Mouse (Mus musculus): Measurements from ENCODE around the gene Il17ra.

Gene Il17ra

GRCm38 (mm10) chr6:120492499-120493373 is 29.7 kb downstream of the Il17ra start:
- in situ Hi-C loops (cut with MboI; ENCODE audit: low pct_unique_long_range_greater_than_20kb in 1 of 2, low sequenced_read_pairs in 2 of 2, unreplicated experiment in 1 of 2), result no loop called here

GRCm38 (mm10) chr6:120493374-120494181 is 30.5 kb downstream of the Il17ra start, which contains the start of gene Tmem121b:
Gene Tmem121b (minus strand): TSS chr6:120493807.
- in situ Hi-C loops (cut with MboI; ENCODE audit: low pct_unique_long_range_greater_than_20kb in 1 of 2, low sequenced_read_pairs in 2 of 2, unreplicated experiment in 1 of 2), result no loop called here

DNA sequence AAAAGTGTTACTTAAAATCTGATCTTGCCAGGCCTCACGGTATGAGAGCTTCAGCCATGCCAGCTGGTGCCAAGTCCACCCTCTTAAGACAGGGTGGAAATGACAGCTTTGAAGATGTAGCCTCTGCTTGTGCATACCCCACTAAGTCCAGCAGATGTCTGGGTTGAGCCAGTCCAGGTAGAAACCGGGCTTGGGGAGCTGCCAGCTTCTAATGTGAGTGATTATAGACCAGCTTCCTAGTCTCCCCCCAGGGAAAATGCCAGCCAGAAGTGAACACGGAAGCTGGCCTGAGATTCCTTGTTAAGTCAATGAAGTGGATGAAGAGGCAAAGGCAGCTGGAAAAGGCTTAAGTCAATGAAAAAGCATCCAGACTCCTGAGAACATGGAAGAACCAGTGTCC is 33.5 kb downstream of the Il17ra start:
- in situ Hi-C loops (cut with MboI; ENCODE audit: low pct_unique_long_range_greater_than_20kb in 1 of 2, low sequenced_read_pairs in 2 of 2, unreplicated experiment in 1 of 2), result no loop called here

DNA sequence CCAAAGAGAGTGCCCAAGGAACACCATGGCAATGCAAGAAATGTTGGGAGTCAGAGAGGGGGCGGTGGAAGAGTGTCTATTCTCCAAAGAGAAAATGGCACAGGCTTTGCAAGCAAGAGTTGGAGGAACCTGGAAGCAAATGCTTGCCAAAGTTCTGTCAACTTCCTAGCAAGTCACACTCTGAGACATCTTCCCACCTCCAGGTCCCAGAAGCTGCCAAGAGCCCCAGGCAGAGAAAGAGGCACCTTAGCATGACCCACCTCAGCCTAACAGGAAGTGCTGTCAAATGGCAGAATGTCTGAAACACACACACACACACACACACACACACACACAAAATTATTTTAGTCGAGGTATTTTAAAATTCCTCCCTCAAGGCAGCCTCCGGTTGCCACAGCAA is 41.0 kb downstream of the Il17ra start:
- in situ Hi-C loops (cut with MboI; ENCODE audit: low pct_unique_long_range_greater_than_20kb in 1 of 2, low sequenced_read_pairs in 2 of 2, unreplicated experiment in 1 of 2), result no loop called here

DNA sequence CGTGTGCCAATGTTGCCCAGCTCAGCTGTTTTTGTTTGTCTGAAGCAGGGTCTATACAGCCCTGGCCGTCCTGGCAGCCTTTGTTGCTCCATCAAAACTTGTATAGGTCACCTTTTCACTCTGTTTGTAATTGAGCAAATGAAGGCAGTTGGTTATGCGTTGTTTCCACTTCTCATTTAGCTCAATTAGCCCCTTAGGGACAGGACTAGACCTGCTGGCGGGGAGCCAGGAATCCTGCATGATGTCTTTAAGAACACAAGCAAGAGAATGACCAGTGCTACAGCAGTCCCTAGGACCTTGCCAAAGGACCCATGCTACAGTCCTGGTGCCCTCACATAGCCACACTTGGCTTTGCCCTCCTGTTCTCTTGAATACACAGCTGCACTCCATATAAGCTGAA is 42.5 kb downstream of the Il17ra start:
- in situ Hi-C loops (cut with MboI; ENCODE audit: low pct_unique_long_range_greater_than_20kb in 1 of 2, low sequenced_read_pairs in 2 of 2, unreplicated experiment in 1 of 2), result no loop called here

DNA sequence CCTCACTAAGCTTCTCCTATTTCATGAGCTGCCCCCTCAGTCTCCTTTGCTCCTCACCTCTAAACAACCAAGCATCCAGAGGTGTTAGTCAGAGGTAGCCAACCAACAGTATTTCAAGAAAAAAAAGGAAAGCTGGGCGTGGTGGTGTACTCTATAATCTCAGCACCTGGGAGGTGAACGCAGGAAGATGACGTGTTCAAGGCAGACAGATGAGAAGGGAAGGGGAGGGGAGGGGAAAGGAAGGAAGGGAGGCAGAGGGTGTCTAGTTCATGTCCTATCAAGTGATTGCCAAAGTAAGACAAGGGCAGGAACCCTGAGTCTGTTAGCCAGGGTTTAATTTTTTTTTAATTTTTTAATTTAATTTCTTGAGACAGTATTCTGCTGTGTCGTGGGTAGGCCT is 45.6 kb downstream of the Il17ra start:
- in situ Hi-C loops (cut with MboI; ENCODE audit: low pct_unique_long_range_greater_than_20kb in 1 of 2, low sequenced_read_pairs in 2 of 2, unreplicated experiment in 1 of 2), result no loop called here

DNA sequence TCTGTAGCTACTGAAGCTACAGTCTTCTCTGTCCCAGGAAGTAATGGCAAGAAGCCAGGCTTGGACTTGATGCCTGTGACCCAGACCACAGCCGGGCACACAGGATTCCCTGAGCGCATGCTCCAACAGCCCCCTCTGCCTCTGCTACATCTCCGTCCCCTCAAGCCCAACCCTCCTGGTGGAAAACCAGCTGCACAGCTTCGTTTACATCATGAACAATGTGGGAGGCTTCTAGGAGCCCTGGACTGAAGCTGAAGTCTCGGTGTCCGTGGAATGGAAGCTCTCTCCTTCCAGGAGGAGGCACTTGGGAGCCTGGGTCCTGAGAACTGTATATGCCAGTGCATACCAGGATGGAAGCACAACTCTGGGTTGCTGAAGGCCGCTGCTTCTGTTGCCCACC is 46.9 kb downstream of the Il17ra start:
- in situ Hi-C loops (cut with MboI; ENCODE audit: low pct_unique_long_range_greater_than_20kb in 1 of 2, low sequenced_read_pairs in 2 of 2, unreplicated experiment in 1 of 2), result no loop called here

DNA sequence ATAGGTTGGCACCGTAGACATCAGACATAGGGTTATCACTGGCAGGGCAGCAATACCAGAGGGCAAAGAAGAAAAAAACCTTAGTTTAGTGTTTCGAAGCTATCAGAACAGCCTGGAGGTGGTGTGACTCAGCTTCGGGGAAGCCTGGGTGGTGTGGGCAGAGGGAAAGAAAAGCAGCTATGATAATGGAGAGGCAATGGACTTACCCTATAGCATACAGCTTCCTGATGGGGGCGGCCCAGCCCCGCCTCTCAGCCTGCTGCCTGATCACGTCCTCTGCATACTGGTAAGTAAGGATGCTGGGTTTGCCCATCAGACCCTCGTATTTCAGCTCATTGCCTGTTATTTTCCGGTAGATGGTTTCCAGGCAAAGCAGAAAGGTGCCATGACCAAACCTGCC is 47.4 kb downstream of the Il17ra start:
- in situ Hi-C loops (cut with MboI; ENCODE audit: low pct_unique_long_range_greater_than_20kb in 1 of 2, low sequenced_read_pairs in 2 of 2, unreplicated experiment in 1 of 2), result no loop called here

GRCm38 (mm10) chr6:120511212-120511611 is 48.2 kb downstream of the Il17ra start:
- in situ Hi-C loops (cut with MboI; ENCODE audit: low pct_unique_long_range_greater_than_20kb in 1 of 2, low sequenced_read_pairs in 2 of 2, unreplicated experiment in 1 of 2), result no loop called here

DNA sequence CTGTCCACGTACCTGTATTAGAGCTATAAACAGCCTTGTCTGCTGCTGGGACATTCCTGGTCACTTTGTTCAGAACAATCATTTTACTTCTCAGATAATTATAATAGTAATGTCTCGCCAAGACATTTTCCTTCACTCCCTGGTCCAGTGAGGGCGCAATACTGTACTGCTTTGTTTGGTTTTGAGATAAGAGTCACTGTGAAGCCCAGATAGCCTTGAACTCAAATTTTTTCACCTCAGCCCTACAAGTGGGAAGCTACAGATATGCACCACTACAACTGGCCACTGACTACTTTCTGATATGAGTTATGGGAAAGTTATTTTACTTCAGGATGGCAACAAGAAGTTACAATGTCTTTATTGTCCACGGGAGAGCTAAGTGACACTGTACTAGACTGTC is 53.4 kb downstream of the Il17ra start:
- in situ Hi-C loops (cut with MboI; ENCODE audit: low pct_unique_long_range_greater_than_20kb in 1 of 2, low sequenced_read_pairs in 2 of 2, unreplicated experiment in 1 of 2), result no loop called here

DNA sequence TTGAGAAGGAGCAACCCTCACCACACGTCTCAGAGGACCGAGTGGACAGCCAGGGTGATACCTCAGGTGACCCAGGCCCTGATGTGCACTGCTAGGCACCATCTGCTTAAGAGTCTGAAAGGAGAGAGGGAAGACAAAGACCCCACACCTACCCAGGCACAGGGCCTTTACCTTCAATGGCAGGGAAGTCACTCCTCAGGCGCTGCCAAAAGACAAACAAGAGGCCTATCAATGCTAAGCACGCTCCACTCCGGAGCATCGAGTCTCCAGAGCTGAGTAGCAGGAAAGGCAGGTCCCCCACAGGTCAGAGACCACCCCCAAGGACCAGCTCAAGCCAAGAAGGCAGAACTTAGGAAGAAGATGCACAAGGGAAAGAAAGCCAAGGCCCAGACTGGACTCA is 53.8 kb downstream of the Il17ra start:
- in situ Hi-C loops (cut with MboI; ENCODE audit: low pct_unique_long_range_greater_than_20kb in 1 of 2, low sequenced_read_pairs in 2 of 2, unreplicated experiment in 1 of 2), result no loop called here

DNA sequence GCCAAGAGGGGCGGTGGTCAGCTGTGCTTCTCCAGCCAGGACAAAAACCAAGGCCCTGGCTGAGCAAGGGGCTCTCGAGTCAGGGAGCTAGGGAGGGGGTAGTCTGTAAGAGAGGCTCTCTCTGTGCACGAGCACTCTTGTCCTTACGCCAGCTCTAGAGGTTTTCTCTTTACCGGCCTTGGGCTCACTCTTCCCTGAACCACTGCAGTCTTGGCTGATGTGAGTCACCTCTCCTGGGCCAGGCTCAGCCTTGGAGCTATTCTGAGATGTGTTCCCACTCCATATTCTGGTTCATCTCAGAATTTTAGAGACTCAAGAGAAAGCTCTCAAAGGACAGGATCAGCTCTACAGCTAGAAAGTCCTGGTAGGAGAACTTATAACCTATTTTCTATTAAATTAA is 54.3 kb downstream of the Il17ra start:
- in situ Hi-C loops (cut with MboI; ENCODE audit: low pct_unique_long_range_greater_than_20kb in 1 of 2, low sequenced_read_pairs in 2 of 2, unreplicated experiment in 1 of 2), result no loop called here

GRCm38 (mm10) chr6:120519647-120520046 is 56.6 kb downstream of the Il17ra start:
- in situ Hi-C loops (cut with MboI; ENCODE audit: low pct_unique_long_range_greater_than_20kb in 1 of 2, low sequenced_read_pairs in 2 of 2, unreplicated experiment in 1 of 2), result no loop called here

DNA sequence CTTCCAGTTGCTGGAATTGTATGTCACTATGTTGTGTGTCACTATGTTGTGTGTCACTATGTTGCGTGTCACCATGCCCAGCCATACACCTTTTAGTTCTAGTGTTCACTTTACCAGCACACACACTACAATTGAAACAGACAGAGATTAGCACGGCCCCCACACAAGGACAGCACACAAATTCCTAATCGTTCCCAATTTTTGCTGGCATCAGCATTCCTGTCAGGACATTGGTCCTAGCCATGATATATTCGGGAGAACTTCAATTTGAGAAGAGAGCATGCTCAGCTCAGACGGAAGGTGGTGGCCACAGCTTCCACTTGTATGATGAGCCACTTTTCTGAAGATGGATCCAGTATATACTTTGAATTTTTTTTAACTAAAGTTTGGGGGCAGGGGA is 61.7 kb downstream of the Il17ra start:
- in situ Hi-C loops (cut with MboI; ENCODE audit: low pct_unique_long_range_greater_than_20kb in 1 of 2, low sequenced_read_pairs in 2 of 2, unreplicated experiment in 1 of 2), result no loop called here

DNA sequence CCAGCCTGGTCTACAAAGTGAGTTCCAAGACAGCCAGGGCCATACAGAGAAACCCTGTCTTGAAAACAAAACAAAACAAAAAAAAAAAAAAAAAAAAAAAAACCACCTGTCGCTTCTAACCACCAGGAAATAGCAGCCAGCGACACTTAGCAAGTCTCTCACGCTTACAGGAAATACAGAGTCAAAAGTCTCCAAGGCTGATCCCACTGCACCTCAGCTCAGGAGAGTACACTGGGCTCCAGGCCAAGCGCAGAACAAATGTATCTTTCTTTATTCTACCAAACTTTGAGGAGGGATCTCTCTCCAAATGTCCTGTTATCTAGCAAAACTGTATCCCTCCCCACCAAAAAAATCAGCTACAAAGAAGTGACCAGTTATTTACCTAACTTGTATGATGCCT is 66.1 kb downstream of the Il17ra start:
- in situ Hi-C loops (cut with MboI; ENCODE audit: low pct_unique_long_range_greater_than_20kb in 1 of 2, low sequenced_read_pairs in 2 of 2, unreplicated experiment in 1 of 2), result no loop called here

DNA sequence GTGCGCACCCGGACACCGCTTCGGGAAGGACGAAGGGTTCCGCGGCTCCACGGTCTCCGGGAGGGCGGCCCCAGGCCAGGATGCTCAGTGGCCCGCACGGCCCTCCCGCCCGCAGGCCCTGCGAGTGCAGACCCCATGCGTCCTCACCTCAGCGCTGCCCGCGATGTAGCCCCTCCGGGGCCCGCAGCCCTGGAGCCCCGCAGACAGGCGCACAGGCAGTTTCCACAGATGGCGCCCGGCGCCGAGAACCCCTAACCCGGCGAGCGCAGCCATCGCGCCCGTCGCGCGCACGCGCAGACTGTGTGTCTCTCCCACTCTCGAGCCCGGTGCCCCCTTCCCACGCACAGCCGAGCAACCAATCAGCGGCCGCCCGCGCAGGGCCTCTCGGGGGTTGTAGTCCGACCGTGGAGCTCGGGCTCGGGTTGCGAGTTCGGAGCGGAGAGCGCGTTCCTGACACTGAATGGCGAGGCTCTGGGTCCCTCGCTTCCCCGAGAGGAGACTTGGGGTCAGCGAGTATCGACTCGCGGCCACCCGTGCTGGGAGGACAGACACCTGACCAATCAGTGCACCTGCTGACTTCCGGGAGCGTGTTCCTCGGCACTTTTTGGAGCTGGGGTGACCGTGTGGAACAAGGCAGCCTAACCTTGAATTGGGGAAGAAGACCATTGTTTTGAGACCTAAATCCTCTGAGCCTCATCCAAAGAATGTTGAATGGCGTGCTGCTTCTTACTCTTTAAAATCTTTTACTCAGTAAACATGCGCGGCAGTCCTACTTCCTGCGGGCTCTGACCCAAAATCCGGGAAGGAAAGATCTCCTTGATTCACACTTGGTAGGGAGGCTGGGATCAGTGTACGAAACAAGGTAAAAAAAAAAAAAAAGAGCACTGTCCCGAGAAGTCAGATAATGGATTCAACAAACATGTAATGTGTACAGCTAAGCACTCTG is 68.2 kb downstream of the Il17ra start, which contains the start of gene Hdhd5:
Gene Hdhd5, minus strand, starts transcription at position 300 of the 946 bp plus-strand sequence.
- in situ Hi-C loops (cut with MboI; ENCODE audit: low pct_unique_long_range_greater_than_20kb in 1 of 2, low sequenced_read_pairs in 2 of 2, unreplicated experiment in 1 of 2), result no loop called here

GRCm38 (mm10) chr6:120532594-120532993 is 69.5 kb downstream of the Il17ra start:
- in situ Hi-C loops (cut with MboI; ENCODE audit: low pct_unique_long_range_greater_than_20kb in 1 of 2, low sequenced_read_pairs in 2 of 2, unreplicated experiment in 1 of 2), result no loop called here

- in situ Hi-C loops (cut with MboI; ENCODE audit: low pct_unique_long_range_greater_than_20kb in 1 of 2, low sequenced_read_pairs in 2 of 2, unreplicated experiment in 1 of 2), result no loop called here
These were observed 73.3 kb downstream of the Il17ra start for GRCm38 (mm10) chr6:120536337-120536736.
